ENCODE assay signal across 9 mouse cellular contexts in genomic region chr4:86823169-86823568, GRCm38 (mm10). TPM values are rescaled to one million over a fixed set of nuclear protein-coding genes. Genes with fewer than 3 reads are reported as not detected.
DNase-seq lines count a peak whose midpoint lies in the region; ATAC-seq and TF ChIP-seq lines count a peak whose summit lies in the region.
"Had no signal": no experiment of that assay in that cellular context is flagged by ENCODE, and none has a peak within 500 bp of the region (broad histone marks: within the 10 kb centered on the region; RNA-seq: fewer than 3 reads in every experiment).

No protein-coding gene starts in this region.

- H3K36me3 ChIP-seq in ES-E14 (ENCODE audit: control insufficient read depth, insufficient read depth, low read length, poor library complexity, severe bottlenecking) = peaks cover 9% of the 10 kb centered on the region

- H3K9me3 ChIP-seq in ES-E14 (ENCODE audit: control insufficient read depth, insufficient read depth, low read depth, low read length) = no peaks in the 10 kb centered on the region
- H3K9me3 ChIP-seq: neural tube, embryonic 12.5 days had no signal

- H3K27ac ChIP-seq in ES-E14 (ENCODE audit: insufficient read depth, low read depth, low read length, poor library complexity, severe bottlenecking) = no peak overlapping the region
- H3K27ac ChIP-seq: neural tube, embryonic 12.5 days had no signal

- in situ Hi-C loops in ES-E14 (cut with MboI; ENCODE audit: low sequenced_read_pairs in 2 of 2, unreplicated experiment in 2 of 2) = no loop called here

- H3K9ac ChIP-seq in ES-E14 (ENCODE audit: insufficient read depth, low read depth, low read length, poor library complexity, severe bottlenecking) = no peak overlapping the region
- H3K9ac ChIP-seq: neural tube, embryonic 12.5 days had no signal

- H3K4me1 ChIP-seq in ES-E14 (ENCODE audit: control insufficient read depth in 2 of 2, insufficient read depth in 2 of 2, low read length in 2 of 2, poor library complexity in 1 of 2) = no peaks in the 10 kb centered on the region
- H3K4me1 ChIP-seq: neural tube, embryonic 12.5 days had no signal

- no peak overlapping the region for H3K4me3 ChIP-seq in ES-E14 (ENCODE audit: insufficient read depth in 1 of 2, low read depth in 1 of 2, low read length in 2 of 2, poor library complexity in 1 of 2, severe bottlenecking in 1 of 2)
- H3K4me3 ChIP-seq: neural tube, embryonic 12.5 days had no signal

- DNase-seq in layer of hippocampus, adult 11-12 months (ENCODE audit: low spot score) = peak; percentile 64
- DNase-seq in layer of hippocampus, adult 9-11 months = no peak
- peak; percentile 33 for DNase-seq in ES-E14 (ENCODE audit: low read depth, low spot score)
- peak; percentile 13 to 15 for DNase-seq in adrenal gland, postnatal 4 days (ENCODE audit: low spot score in 2 of 2)
- DNase-seq in forelimb bud, embryonic 11.5 days (ENCODE audit: low read depth, low spot score) = peak; percentile 62
- DNase-seq in large intestine, adult 2 months (ENCODE audit: low read depth, low spot score) = peak; percentile 8
- peak; percentile 32 to 55 for DNase-seq in thymus, postnatal 36 days

- ATAC-seq in megakaryocyte-erythroid progenitor cell, adult 5-6 weeks (replicated peaks; ENCODE audit: low FRiP score, low TSS enrichment, poor library complexity, severe bottlenecking) = peak; percentile 82

- 75% methylated on average over 2 of the region's 2 CpGs for WGBS in large intestine, adult 2 months

TF ChIP-seq in ES-E14, 5 proteins besides CTCF, POLR2A, EP300 and RAD21:
- TF ChIP-seq CHD2 (IDR thresholded peaks at IDR 0.05; ENCODE audit: low read depth, low read length) = no peak
- TF ChIP-seq ZC3H11A (IDR thresholded peaks at IDR 0.05; ENCODE audit: borderline replicate concordance, low read depth, low read length) = peak; percentile 9; the same call in 1 of the 2 replicates
- no peak for TF ChIP-seq MAFK (IDR thresholded peaks at IDR 0.05; ENCODE audit: insufficient read depth, low read depth, low read length)
- TF ChIP-seq HCFC1 (IDR thresholded peaks at IDR 0.05; ENCODE audit: borderline replicate concordance, insufficient read depth, low read length) = no peak
- no peak for TF ChIP-seq ZNF384 (IDR thresholded peaks at IDR 0.05; ENCODE audit: low read depth, low read length)

RNA-seq across cellular contexts. Expression of gene Rps6, which starts 34.0 kb away (rescaled TPM):
- 2,193 and 2,264 TPM in 2 replicates for total RNA-seq in ES-E14 (2012; rRNA removed)
- total RNA-seq in adrenal gland, postnatal 4 days (2021) = 1,000 to 10,000 TPM; 1,162 to 1,195 TPM
- polyA plus RNA-seq in large intestine, adult 2 months (2012; rRNA removed) = 481 and 590 TPM in 2 replicates
- 3,729 and 3,811 TPM in 2 replicates for total RNA-seq in megakaryocyte-erythroid progenitor cell, adult 5-6 weeks (2014; fragmentation: Nextera tagmentation)
- 1,714 and 1,757 TPM in 2 replicates for total RNA-seq in megakaryocyte-erythroid progenitor cell, adult 5-6 weeks (2017)

RNA-seq across cellular contexts. Expression of gene Acer2, which starts 51.0 kb away (rescaled TPM):
- total RNA-seq in ES-E14 (2012; rRNA removed) = 7.2 and 8.3 TPM in 2 replicates
- total RNA-seq in adrenal gland, postnatal 4 days (2021) = 10 to 100 TPM; 26.1 to 30.8 TPM
- 3.8 and 7.1 TPM in 2 replicates for polyA plus RNA-seq in large intestine, adult 2 months (2012; rRNA removed)
- total RNA-seq in megakaryocyte-erythroid progenitor cell, adult 5-6 weeks (2014; fragmentation: Nextera tagmentation) = 1.5 and 1.9 TPM in 2 replicates
- 0.30 and 0.75 TPM in 2 replicates for total RNA-seq in megakaryocyte-erythroid progenitor cell, adult 5-6 weeks (2017)
